Mouse (Mus musculus): ENCODE results near the gene Mbnl2. TPM values are rescaled to one million over a fixed set of nuclear protein-coding genes. Genes with fewer than 3 reads are reported as not detected.
A peak's percentile ranks its signal among the peaks of the same experiment; 100 is the strongest.

Mbnl2 gene
- total RNA-seq, 2 experiments from 2014 or later: 122 to 131 TPM

DNA sequence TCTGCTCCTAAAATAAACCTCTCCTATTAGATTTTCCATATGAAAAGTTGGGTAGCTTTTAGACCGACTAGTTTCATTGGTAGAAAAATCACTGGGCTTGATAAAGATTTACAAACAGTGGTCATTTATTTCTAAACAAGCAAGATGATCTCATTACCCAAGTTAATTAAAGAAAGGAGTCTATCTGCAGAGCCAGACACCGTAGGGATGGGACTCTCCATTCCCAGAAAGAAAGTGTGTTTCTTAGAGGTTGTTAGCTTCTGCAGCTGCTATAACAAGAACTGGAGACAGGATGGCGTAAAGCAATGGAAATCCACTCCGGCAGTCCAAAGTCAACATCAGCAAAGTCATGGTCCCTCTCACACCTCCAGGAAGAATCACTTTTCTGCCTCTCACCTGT, 92.1 kb downstream of the Mbnl2 start:
- intact Hi-C loops (cut with DNase I): no loop called here

DNA sequence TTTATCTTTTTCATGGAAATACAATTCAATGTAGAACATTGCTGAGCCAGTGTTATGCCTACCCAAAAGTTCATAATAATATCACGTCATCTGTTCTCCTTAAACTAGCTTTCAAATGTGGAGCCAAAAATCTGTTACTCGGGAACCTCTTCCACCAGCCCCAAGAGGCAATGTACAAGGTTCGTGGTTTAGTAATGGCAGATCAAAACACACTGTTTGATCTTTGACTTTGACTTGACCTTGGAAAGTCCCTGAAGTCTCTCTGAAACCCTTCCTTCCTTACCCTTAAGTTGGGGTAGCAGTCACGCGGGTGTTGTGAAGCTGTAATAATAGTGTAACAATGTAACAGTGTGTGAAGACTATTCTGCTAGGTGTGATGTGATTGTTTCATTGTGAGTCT, 93.0 kb downstream of the Mbnl2 start:
- intact Hi-C loops (cut with DNase I): no loop called here
- DNase-seq (ENCODE audit: extremely low spot score in 1 of 2, low spot score in 2 of 2): no peak

More for the DNA sequence above, 92.1 kb downstream of the Mbnl2 start:
- DNase-seq (ENCODE audit: extremely low spot score in 1 of 2, low spot score in 2 of 2): no peak

DNA sequence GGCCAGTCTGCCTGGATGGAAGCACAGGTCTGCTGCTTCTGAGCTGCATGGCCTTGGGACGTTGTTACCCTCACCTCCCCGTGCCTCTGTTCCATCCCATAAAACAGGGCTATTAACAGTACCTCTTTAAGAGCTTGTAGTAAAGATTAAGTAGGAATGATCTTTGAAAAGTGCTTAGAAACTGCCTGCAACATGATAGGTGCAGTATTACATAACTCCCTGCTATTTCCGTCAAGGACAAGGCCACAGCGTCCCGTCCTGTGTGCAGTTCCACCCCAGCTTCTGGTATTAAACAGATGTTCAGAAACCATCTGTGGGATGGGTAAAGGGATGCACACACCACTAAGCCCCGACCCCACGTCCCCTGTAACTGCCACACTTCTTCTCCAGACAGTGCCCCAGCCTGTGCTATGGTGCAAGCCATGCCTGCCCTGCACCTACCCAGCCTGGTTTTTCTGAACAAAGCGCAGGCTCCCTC, 93.5 kb downstream of the Mbnl2 start:
- intact Hi-C loops (cut with DNase I): no loop called here
- DNase-seq (ENCODE audit: extremely low spot score in 1 of 2, low spot score in 2 of 2): no peak

DNA sequence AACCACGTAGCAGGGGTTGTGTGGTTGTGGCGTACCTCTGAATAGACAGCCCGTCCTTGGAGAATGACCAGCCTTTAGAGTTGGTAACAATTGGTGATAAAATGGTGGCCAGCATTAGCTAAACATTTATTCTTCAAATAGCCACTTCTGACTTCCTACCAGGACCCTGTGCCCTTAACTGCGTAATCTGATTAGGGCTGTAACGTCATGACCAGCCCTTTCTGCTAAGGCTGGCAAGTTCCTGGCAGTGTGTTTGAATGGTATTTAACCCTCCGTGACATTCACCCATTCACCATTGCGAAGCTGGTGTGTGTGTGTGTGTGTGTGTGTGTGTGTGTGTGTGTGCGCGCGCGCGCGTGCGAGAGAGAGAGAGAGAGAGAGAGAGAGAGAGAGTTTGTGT, 94.6 kb downstream of the Mbnl2 start:
- intact Hi-C loops (cut with DNase I): no loop called here

DNA sequence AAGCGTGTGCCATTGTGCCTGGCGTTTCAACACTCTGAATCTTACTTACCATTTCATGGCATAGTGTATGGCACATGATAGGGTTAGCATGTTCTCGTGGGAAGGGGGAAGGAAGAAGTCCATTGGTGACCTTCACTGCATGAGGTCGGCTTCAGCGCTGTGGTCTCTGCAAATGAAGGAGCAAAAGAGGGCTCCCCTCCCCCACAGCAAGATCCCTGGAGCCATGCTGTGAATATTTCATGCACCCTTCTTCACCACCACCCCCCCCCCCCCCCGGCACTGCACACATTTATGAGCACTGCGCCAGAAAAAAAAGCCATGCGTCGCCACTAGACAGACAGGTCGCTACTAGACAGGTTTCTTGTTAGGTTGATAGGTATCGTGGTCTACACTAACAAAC, 95.2 kb downstream of the Mbnl2 start:
- DNase-seq (ENCODE audit: extremely low spot score in 1 of 2, low spot score in 2 of 2): no peak
- intact Hi-C loops (cut with DNase I): no loop called here

More for the DNA sequence above, 94.6 kb downstream of the Mbnl2 start:
- no peak for DNase-seq (ENCODE audit: extremely low spot score in 1 of 2, low spot score in 2 of 2)

DNA sequence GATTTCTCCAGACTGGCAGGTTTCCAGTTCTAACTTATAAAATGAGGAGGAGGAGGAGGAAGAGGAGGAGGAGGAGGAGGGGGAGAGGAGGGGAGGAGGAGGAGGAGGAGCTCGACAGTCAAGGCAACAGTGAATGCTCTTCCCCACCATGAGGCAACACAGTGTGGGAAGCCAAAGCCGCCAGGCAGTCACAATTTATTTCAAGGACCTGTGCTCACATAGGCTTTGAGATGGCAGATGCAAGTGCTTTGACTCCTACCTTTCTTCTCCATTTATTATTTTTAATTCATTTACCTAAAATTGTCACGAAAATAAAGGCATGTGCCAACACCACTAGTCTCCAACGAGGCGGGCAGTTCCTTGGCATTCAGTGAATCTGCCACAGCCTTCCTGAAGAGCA, 95.7 kb downstream of the Mbnl2 start:
- intact Hi-C loops (cut with DNase I): no loop called here
- no peak for DNase-seq (ENCODE audit: extremely low spot score in 1 of 2, low spot score in 2 of 2)

DNA sequence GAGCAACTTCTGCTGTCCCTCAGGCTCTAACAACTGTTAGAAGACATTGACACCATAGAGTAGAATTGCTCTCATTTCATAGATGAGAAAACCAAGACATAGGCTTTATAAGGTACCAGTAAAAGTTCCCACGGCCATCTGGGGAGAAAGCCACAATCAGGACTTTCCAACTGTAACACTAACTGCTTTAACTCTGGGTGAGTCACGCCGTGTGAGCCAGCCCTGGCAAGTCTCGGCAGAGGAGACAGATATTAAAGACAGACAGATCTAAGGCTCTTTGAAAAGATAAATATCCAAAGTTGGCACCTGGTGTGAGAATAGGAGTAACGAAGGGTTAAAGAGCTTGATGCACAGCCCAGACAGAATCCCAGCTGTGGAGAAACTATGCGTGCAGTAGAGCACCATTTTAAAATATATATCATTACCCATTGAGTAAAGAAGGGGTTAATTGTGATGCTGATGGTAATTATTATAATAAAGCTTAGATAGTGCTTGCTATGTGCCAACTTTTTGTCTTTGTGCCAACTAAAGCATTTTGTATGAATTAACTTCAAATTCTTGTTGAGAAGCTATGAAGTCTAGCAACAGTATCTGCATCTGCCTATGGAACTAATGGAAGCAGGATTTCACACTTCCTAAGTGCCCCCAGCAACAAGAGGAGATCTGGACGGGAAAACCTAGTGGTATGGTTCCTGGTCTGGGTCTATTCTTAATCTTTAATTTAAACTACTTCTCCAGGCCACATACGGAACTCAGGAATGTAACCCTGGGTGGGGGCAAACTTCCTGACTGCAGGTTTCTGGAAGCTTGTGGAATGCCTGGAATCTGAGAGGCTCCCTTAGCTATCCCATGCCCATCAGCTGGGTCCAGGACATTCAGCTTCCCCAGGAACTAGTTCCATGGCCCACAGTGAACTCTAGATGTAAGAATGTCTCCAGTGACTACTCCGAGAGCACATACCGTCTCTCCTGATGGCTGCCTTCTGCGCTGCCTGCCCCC, 97.9 kb downstream of the Mbnl2 start:
- no peak for DNase-seq (ENCODE audit: extremely low spot score in 1 of 2, low spot score in 2 of 2)
- intact Hi-C loops (cut with DNase I): no loop called here

DNA sequence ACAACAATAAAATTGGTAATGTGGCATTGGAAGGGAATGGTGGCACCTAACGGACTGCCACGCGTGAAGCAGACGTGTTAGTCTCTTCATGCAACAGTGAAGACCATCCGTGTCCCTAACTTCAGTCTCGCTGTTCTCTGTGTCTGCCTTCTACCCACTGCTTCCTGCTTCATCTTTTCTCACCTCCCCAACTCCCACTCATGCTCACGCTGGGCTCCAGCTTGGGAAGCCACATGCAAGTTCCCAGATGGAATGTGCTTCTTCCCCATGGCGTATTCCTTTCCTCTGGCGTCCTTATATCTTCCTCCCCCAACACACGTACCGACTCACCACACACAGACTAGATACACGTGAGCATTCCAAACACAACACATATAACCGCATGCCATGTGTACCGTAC, 99.3 kb downstream of the Mbnl2 start:
- intact Hi-C loops (cut with DNase I): no loop called here
- no peak for DNase-seq (ENCODE audit: extremely low spot score in 1 of 2, low spot score in 2 of 2)

DNA sequence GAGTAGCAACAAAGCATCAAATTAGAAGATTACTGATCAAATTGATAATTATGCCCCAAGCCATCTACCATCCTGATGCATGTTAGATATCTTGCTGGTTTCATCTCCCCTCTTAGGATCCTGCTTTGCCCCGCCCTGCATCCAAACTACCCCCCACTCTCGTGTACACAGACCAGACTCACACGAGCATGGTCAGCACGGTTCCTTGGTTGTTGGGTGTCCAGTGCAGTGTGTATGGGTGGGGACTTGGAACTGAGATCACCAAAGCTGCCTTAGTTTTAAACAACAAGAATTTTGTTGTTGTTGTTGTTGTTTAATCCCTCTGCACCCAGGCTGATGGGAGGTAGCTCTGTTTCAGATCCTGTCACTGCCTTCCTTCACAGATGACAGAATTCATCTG, 101.7 kb downstream of the Mbnl2 start:
- intact Hi-C loops (cut with DNase I): no loop called here
- DNase-seq (ENCODE audit: extremely low spot score in 1 of 2, low spot score in 2 of 2): no peak

DNA sequence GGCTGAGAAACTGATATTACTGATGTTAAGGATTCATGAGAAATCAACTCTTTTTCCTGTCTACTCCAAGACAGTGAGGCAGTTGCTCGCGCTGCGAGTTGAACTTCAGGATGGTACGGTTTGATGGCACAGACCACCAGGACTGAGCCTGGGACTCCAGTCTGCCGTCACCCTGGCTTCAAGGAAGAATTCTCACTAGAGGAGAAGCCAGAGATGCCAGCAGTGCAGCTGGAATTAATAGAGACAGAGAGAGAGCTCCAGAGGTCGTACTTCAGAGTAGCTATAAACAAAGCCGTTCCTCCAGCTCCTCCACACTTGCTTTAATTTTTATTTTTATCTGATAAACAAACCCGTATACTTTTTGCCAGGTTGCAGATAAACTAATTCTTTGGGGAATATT, 102.5 kb downstream of the Mbnl2 start:
- DNase-seq (ENCODE audit: extremely low spot score in 1 of 2, low spot score in 2 of 2): no peak
- intact Hi-C loops (cut with DNase I): no loop called here

DNA sequence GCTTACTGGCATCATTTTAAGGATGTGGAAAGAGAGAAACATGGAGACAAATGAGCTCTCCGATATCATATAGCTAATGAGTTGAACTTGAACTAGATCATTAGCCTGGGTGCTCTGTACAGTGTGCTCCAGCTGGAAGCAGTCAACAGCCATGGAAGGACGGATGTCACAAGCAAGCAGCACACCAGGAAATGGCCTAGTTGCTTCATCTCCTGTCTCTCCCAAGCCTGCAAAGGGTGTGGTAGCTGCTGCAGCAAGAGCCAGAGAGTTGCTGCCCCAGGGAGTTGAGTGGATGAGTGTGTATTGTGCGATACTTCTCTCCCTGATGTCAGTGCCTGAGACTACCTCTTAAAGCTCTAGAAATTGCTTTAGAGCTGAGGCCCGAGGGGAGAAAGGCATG, 104.2 kb downstream of the Mbnl2 start:
- DNase-seq (ENCODE audit: extremely low spot score in 1 of 2, low spot score in 2 of 2): no peak
- intact Hi-C loops (cut with DNase I): no loop called here

DNA sequence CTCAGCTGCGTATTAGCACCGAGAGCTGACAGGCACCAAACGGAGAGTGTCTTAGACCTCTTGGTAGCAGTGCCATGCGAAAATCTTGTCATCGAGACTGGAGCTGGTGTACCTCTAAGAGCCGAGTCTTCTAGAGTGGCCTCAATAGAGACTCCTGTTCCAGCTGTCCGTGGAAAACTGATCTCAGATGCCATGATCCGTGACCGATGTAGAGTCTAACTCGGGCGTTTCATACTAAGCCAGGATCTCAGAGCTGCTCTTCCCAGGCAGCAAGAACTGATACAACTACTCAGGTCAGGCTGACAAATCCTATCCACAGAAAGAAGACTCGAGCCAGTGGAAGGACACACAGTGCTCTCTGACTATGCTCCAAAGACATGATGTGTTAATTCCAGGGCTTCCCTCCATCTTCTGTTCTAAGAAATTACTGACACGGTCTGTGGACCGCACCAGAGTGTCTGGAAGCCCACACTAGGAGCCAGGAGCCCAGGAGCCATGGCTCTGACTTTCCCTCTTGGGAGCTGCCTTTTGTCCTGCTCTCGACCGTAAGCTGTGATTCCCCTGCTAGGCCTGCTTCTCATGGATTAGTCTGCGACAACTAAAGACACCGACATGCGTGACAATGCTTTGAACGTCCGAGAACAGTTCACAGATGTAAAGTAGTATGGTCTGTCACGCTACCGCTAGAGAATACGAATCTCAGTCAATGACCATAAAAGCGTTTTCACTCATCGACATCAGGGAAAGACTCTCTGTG, 106.1 kb downstream of the Mbnl2 start:
- intact Hi-C loops (cut with DNase I): no loop called here
- DNase-seq (ENCODE audit: extremely low spot score in 1 of 2, low spot score in 2 of 2): no peak

DNA sequence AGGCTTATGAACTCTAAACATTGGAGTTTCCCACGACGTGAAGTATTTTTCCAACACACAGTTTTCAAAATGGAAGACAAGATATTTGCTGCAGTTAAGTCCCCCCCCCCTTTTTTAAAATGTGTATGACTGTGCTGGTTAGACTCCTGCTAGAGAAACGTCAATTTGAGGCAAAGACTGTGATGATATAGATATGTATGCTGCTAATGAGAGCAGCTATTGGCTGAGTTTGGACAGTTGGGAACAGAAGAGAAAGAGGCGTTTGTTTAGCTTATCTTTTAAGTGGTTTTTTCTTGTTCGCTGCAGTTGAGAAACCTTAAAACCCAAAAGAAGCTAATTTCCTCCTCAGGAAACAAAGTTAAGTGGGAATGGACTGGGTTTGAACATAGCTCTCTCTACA, 106.7 kb downstream of the Mbnl2 start:
- DNase-seq (ENCODE audit: extremely low spot score in 1 of 2, low spot score in 2 of 2): no peak
- intact Hi-C loops (cut with DNase I): no loop called here

DNA sequence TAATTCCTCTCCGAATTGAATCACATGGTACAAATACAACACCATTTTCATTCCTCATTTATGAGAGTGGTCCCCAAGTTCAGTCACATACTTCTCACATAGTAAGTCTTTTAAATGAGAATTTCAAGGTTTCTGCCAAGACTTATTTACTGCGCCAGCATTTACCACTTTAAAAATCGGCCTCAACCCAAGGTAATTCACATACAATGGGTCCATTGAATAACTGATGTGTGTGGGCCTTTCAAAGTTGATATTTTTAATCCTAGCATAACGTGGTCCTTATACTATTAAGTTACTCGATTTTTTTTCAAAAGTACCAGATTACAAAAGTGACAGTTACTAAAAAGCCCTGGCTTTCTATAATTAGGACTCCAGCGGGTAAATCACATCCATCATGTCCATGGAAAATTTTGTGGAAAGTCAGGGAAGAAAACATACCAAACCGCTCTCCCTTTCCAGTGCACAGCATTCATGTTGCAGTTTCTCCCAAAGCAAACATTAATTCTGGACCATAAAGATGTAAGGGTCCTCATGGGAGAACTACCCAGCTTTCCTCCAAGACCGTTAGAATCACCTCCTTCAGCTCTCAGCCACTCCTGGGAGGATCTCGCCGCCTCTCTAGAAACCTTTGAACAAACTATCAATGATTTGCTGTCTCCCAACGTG, 107.8 kb downstream of the Mbnl2 start:
- no peak for DNase-seq (ENCODE audit: extremely low spot score in 1 of 2, low spot score in 2 of 2)
- intact Hi-C loops (cut with DNase I): no loop called here

DNA sequence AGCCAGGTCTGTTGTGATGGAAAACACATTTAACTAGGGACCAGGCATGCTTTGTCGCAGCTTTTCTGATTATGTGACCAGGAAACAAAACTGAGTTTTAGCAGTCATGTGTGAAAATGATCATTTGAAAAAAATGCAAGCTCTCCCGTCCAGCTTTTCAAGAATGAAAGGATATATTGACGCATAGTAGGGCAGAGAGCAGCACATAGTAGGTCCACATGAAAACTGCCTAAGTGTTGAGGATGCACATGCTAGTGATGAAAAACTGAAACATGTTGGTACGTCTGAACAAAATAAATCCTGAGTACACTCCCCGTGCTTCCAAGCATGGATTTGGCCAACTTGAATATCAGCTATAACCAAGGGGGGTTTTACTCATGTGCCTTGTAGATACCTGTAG, 109.1 kb downstream of the Mbnl2 start:
- intact Hi-C loops (cut with DNase I): no loop called here
- DNase-seq (ENCODE audit: extremely low spot score in 1 of 2, low spot score in 2 of 2): no peak

DNA sequence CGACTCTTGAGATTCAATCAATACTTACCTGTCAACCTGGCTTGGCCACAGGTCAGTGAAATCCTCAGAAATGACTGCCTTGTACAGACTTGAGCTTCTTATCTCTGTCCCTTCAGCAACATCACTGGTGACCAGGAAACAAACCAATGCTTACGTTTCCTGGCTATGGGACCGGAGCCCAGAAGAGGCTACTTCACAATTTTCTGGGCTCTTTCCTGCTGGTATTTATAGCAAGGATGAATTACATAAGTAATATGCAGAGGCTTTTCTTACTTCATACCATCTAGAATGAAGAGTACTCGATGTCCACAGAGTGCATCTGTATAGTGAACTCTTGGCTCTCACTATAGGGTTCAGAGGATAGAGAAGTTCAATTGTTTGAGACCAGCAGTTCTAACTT, 111.8 kb downstream of the Mbnl2 start:
- intact Hi-C loops (cut with DNase I): no loop called here
- DNase-seq (ENCODE audit: extremely low spot score in 1 of 2, low spot score in 2 of 2): no peak

DNA sequence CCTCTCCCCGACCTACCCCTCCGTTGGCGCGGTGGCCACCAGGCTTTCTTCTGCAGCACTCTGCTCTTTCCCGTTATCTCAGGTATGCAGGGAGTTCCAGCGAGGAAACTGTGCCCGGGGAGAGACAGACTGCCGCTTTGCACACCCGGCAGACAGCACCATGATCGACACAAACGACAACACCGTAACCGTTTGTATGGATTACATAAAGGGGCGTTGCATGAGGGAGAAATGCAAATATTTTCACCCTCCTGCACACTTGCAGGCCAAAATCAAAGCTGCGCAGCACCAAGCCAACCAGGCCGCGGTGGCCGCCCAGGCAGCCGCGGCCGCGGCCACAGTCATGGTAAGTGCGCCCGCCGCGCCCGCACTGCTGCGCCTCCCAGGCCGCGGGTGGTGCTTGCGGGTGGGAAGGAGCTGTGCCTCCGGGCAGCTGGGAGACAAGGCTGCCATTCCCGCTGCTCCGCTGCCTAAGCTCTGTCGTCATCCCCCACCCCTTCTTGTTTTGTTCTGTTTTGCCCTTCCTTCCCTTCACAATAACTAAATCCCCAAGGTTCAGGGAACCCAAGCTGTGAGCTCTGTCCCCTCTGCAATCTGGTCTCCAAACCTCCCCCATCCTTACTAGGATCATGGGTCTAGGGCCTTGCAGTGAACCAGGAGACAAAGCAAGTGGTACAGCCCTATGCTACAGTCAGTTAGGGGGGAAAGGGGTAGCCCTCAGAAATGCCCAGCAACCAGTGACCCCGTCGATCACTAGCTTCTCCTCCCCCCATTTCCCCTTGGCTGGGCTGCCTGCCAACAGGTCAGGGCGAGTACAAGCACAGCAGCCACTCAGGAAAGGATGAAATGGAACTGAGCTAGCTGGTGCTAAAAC, 113.6 kb downstream of the Mbnl2 start:
- intact Hi-C loops (cut with DNase I): no loop called here
- peak in 1 of 2 experiments; percentile 55 for DNase-seq (ENCODE audit: extremely low spot score in 1 of 2, low spot score in 2 of 2)

DNA sequence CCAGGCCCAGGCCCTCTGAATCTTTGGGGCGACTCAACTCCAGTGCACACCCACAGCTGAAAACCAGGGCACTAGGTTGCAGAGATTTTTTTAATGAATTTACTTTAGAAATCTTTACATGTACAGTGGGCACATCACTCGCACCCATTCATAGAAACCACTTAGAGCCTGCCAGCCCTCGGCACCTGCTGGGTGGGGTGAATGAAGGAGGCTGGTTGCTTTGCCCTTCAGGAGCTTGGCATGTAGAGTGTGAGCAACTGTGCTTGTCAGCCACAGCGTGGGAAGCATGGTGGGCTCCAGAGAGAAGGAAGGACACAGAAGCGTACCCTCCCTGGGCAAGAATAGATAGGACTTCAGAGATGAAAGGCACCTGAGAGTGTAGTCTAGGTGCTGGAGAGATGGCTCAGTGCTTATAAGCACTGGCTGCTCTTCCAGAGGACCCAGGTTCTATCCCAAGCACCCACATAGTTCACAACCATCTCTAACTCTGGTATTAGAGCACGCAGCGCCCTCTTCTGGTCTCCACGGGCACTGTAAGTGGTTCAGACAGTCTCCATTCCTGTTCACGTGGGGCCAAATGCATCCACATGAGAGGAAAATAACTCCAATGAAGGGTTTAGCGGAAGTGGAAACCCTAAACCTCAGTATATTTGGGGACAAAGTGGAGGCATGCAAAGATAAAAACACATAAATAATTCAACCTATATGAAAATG, 114.9 kb downstream of the Mbnl2 start:
- intact Hi-C loops (cut with DNase I): loop anchor here (5.0 kb wide), 1 partner anchor 113 kb away; the partner anchor contains the start of gene Mbnl2
- DNase-seq (ENCODE audit: extremely low spot score in 1 of 2, low spot score in 2 of 2): no peak
